Mouse (Mus musculus) right cerebral cortex, adult 2 months (tissue): ENCODE data around the gene Mas1.
"Not testable (repeated sequence)": the region's sequence is repeated elsewhere in the genome, so short reads cannot be mapped to it uniquely, and the experiment has no call there.

ENCODE experiments used
- DNase-seq, 2 experiments: peaks; one replicate each; pipeline ENCODE4 v3.0.0; 2021 to 2022; ENCODE audit warnings: low spot score in 2 of 2

Mas1 gene

DNA sequence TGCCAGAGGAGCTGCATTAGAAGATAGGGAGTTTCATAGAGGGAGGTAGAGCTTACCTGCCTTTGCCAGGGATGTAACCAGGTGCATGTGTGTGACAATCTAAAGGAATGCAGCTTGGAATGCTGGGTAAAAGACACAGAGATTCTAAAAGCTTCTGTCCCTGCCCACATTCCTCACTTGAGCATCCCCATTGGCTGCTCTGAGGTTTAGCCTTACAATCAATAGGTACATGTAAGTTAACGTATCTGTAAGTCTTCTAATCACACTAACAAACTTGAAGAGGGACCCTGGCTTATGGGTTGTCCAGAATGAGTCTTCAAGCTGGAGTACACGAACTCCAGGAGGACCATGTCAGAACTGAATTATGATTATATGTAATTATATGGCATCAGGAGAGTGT is at the start of gene Mas1:
Gene Mas1 (minus strand): TSS at position 101 of the 400 bp plus-strand sequence.
- DNase-seq = no peak

DNA sequence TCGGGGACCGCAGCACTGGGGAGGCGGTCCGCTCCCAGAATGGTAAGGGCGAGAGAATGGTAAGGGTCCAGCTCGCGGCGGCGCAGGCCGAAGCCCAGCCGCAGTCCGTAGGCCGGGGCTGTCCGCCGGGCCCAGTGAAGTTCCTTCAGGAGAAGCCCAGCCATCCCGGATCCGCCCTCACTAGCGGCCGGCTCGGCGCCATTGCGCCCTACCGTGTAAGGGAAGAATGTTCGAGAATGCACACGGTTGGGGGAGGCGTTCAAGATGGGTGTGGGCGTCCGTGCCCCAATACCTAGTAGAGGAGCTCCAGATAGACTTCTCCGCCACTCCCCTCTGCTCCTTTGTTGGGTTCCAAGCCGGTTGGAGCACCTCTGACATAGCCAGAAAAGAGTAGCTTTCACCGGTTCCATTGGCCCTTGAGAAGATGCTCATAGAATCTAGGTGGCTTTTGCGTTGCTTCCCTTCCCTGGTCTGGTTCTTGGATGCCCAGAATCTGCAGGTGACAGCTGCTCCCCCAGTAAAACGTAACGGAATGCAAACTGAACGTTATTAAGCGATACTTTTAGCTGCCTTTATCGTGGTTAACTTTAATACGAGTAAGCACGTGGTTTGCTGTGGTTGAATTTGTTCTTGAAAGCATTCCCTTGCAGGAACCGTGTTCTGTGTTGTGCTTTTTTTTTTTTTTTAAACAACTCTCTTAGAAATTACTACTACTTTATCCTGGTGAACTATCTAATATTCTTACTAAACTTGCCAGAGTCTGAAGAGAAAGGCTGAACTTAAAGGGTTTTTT is 48.8 kb upstream of the Mas1 start:
- peak in 1 of 2 experiments; percentile 60 for DNase-seq

DNA sequence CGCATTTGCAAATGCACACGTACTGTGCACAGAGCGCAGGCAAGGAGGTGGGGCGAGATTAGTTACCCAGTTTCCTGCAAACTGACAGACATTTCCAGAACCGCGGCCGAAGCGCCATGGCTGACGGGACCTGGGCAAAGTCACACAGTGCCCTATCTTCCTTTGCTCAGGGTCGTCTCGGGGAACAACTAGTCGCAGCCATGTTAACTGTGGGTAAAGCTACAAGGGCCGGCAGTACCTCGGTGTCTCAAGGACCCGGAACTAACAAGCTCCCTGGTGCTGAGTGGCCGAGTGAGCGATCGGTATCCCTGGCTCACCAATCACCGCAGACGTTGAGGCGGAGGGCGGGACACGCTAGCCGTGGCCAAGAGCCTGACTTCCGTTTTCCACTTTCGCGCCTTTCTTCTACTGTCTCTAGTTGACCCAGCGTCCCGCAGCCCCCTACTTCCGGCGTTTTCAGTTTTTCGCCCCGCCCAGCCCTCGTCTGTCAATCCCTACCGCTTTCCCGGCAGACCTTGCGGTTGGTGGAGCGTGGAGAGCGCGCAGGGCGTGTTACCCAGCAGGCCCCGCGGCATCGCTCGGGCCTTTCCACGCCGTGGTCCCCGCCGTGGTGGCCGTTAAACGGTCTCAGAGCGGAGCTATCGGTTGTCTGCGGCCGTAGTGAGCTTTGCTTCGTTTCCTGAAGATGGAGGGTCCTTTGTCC is 48.1 kb upstream of the Mas1 start, which contains the start of gene Mrpl18:
Gene Mrpl18 (minus strand): TSS at position 465 of the 703 bp plus-strand sequence.
- peak; percentile 99 for DNase-seq

DNA sequence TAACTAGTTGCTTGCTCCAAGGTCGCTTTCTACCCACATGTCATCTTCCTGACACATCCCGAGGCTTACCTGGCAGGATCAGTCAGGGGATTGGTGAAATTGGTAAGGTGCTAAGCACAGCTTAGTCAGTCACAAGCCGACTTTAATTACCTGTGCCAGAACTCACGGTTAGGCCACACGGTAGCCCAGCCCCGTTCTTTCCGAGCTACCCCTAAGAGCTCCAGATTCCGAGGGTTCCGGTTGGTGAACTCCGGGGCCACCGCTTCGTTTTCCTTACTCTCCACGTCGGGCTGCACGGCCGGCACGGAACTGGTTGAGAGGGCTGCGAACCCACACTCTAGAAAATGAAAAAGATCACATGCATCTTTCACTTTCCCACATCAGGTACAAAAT is 47.5 kb upstream of the Mas1 start, which contains the start of gene Tcp1:
Gene Tcp1 (plus strand): TSS at position 214 of the 393 bp plus-strand sequence.
- DNase-seq = peak in 1 of 2 experiments; percentile 10

DNA sequence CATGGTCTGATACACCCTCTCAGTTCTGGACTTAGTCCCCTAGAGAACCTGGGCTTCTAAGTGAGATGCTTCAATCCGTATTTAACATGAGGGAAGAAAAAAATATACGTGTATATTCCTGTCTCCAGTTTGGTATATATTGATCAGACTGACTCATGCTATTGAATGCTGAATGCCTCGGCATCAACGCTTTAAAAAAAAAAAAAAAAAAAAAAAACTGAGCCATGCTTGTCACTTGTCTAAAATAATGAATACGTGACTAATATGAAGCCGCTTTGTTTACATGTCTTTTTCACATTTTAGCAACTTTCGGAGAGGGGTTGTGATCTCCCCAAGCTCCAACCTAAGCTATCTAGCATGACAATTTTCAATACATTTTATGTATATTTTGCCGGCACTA is 42.4 kb upstream of the Mas1 start:
- no peak for DNase-seq

DNA sequence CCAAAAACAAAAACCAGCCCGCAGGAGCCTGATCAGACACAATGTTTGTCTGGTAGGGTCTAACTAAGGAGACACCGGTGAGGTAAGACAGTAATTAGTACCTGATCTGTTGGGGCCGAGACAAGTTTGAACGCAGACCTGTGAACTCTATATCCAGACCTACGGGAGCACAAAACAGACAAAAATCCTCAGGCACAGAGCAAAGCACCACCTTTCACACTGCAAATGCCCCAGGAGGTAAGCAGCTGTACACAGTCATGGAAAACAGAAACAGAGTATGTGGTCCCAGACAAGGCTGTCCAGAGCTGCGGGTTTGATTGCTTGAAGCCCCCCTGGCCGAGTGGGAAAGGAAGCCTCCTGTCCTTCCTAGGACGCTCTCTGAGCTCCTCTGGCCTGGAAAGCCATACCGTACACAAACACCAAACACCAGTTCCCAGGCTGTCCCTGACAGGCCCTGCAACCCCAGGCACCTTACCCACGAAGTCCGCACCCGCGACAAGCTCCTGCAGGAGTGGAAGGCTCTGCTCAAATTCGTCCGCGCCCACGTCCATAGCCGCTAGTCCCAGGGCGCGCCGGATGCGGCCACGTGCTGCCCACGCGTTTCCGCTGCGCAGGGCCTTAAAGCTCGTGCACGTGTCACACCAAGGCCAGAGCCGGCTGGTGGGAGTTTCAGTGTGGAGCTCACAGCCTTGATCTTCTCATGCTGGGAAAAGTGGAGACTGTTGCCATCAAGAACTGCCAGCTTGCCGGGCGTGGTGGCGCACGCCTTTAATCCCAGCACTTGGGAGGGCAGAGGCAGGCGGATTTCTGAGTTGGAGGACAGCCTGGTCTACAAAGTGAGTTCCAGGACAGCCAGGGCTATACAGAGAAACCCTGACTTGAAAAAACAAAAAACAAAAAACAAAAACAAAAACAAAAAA is 41.7 kb upstream of the Mas1 start, which contains the start of gene Pnldc1:
Gene Pnldc1 (minus strand): TSS at position 870 of the 920 bp plus-strand sequence.
- no peak for DNase-seq

DNA sequence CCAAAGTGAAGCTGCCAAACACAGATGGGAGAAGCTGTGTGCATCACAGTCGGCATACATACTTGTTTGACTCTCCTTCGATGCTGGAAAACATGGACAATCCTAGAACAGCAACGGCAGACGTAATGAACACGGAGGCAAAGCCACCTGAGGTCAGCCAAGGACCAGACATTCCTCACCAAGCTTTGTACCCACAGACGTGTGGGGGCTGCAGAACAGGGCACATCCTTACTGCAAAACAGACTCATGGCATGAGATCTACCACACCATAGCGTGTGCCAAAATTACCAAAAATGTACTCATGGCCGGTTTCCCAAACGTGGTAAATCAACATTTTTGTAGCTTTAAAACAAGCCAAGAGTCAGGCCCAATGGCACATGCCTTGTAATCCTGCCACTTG is 38.5 kb upstream of the Mas1 start:
- DNase-seq = no peak

DNA sequence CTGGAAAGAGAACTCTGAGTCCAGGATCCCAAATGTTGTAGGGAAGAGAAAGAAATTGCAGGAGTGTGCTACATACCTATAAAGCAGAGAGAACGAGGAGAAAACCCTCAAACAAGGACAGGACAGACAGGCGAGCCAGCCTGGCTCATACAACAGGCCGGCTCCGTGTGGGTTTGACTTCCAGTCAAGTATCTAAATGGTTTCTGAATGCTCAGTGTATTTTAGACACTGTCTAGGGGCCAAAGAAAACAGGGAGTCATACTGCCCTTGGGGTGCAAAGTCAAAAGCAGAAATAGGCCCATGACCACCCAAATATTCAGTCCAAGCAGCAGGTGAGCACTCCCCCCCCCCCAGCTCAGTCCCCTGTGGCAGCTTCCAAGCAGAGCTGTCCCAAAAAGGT is 37.9 kb upstream of the Mas1 start:
- DNase-seq = no peak

DNA sequence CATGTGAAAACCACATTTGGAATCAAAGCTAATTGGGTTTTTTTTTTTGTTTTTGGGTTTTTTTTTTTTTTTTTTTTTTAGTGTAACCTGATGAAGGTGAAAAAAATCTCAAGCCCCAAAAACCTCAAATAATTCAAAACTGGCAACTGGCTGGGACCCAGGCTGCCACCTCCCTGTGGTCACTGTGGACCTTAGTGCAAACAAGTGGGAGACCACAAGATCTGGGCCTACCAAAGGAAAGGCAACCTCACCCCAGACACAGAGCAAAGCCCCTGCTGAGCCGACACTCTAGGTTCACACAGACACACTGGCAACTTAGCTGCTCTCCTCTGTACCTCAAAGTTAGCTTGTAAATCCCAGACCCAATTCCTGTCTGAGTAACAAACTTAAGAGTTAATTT is 36.4 kb upstream of the Mas1 start:
- DNase-seq = no peak

DNA sequence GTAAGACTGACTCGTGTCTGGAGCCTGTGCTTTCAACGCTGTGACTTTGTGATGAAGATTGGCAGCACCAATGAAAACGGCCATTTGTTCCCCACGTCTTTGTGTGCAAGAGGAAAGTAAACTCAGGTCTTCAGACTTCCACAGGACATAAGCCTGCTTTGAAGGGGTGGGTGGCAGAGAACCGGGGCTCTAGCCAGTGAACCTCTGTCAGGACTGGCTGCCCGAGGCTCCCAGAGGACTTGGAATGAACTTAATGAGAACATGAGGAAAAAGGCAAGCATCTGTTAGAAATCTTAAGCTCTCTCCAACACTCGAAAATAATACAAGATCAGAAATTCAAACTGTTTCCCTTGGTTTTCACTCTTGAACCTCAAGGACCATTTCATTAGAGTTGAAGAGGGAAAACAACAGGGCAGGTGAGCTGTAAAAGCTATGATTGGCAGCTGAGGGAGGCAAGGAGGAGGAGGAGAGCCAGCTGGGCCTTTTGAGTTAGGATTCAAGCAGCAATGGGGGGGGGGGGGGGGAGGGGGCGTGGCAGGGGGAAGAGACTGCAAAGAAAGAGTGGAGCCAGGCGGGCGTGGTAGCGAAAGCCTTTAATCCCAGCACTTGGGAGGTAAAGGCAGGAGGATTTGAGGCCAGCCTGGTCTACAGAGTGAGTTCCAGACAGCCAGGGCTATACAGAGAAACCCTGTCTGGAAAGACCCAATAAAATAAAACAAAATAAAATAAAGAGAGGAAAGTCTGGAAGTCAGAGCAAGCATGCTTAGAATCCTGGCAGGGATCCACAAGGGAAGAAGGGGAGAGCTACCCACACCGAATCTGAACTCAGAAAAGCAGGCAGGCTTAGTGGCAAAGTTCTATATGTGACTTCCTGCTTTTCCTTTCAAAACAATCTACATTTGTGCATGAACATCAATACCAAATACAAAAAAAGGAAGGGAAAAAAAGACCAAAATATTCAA is 35.7 kb upstream of the Mas1 start:
- no peak for DNase-seq

DNA sequence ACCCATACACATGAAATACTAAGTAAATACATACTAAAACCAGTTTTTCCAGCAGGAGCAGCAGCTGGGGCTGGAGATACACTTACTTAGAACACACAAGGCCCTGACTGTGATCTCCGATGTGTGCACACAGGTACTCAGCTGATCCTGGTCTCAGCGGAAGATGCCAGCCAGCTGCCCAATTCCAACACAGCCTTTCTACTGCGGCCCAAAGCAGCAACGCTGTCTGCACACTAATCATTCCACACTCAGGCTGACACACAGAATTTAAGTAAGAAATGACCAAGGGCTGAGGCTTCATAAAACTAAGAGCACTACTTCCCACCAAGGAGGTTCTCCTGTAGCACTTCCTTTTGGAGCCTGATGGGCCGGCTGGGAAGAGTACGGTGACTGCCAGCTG is 34.3 kb upstream of the Mas1 start:
- DNase-seq = no peak

DNA sequence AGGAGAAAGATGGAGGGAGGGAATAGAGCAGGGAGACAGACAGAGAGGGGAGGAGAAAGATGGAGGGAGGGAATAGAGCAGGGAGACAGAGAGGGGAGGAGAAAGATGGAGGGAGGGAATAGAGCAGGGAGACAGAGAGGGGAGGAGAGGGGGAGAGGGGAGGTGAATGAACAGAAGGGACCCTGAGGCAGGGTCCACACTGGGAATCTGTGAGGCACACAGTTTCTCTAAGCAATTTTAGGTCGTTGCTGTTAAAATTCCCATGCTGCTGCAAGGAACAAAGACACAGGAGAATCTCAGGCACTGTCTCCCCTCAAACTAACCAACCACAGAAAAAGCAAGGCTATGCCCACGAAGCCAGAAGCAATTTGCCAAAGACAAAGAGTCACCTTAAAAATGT is 30.7 kb upstream of the Mas1 start:
- not testable (repeated sequence) for DNase-seq

DNA sequence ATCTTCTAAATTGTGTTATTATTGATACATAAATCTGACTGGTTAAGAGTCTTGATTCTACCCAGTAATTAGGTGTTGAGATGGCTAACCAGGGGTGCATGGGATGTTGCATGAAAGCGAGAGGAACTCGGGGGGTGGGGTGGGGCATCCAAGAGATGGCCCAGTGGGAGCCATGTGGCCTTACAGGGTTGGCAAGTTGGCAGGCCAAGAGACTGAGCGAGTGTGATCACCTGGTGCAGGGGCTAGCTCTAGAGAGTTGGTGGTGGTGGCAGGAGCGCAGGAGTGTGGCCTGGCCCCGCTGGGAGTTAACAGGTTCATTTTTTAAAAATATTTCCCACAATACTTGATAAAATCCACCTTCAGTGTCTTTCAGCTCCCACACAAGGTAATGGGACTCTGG is 29.7 kb upstream of the Mas1 start:
- no peak for DNase-seq

DNA sequence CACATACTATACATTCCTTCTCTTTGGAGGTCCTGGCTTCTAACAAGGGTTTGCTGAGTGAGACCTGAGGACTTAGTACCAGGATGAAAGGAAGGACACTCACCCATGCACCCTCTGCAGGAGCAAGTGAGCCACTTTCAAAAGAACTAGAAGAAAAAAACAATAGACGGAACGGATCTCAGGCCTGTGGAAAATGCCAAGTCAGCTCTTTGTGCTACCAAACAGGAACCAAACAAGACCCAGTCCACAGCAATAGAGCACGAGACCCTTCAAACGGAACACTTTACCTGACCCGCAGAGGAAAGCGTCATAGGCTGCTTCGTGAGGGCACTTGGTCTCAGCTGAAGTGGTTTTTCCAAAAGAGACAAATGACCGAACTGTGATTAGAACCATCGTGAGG is 24.1 kb upstream of the Mas1 start:
- no peak for DNase-seq

DNA sequence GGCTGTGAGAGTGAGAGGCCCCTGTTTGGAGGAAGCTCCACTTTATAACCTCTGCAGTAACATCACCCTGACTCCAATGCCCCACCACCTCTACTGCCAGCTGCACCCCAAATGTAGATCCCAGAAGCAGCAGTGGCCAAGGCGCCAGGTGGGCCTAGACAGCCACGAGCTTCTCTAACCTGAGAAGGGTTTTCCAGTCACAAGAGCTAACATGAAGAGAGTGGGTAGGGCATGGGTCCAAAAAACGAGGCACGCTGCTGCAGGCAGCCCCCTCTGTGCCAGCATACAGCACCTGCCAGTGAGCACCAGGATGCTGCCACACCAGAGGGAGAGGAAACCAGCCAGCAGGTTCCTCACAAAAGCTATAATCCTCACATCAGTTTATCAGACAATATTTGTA is 23.1 kb upstream of the Mas1 start:
- DNase-seq = no peak

DNA sequence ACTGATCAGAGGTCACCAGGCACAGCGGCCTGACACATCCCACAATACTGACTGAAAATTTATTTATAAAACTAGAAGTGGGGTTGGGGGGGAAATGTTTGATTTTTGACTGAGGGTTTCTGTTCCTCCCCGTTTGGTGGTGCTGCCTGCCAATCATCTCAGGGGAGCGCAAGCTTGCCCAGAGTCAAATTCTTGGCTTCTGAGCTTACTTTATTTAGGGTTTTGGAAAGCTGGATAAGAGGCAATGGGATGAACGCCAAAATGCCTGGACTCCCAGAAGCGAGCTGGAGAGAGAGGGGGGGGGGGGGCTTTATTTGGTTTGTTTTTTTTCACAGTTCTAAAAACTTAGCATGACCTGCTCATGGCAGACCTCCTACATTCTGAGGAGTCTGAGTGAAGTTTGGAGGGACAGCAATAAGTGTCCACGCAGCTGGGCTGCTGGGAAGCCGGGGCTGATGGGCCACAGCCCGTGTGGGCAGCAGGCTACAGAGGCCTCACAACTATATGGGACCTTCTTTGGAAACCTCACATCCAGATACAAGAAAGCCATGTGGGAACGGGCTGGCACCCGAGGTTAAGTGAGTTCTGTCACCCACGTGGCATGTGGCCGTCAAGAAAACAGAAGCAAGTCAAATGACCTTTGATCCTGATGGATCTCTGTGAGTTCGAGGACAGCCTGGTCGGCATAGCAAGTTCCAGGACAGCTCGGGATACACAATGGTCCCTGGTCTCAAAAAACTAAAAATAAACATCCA is 19.3 kb upstream of the Mas1 start:
- DNase-seq = no peak

DNA sequence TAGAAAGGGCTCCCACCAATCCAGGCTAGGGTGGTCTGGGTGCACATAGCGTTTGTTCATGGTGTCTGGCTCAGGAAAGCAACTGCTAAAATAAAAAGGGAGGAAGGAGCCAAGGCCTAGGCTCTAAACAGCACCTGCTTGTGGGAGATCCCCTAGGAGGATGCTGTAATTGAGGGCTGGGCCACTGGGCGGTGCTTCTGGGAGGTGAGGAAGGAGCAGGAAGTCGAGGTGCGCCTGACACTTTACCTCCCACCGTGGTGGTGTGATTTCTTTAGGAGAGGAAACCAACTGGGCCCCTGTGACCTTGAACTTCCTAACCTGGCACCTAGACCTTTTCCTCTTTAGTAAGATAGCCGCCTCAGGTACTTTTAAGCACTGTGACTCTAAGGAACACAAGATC is 18.7 kb upstream of the Mas1 start:
- no peak for DNase-seq

DNA sequence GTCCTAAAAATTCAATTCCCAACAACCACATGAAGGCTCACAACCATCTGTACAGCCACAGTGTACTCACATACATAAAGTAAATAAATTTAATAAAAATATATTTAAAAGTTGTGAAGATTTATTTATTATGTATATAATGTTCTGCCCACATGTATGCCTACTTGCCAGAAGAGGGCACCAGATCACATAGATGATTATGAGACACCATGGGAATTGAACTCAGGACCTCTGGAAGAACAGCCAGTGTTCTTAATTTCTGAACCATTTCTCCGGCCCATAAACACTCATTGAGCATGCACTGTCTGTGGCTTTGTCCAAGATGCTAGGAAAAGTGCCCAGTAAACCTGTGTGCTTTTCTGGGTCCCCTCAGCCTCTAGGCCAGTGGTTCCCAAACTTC is 13.3 kb upstream of the Mas1 start:
- no peak for DNase-seq

DNA sequence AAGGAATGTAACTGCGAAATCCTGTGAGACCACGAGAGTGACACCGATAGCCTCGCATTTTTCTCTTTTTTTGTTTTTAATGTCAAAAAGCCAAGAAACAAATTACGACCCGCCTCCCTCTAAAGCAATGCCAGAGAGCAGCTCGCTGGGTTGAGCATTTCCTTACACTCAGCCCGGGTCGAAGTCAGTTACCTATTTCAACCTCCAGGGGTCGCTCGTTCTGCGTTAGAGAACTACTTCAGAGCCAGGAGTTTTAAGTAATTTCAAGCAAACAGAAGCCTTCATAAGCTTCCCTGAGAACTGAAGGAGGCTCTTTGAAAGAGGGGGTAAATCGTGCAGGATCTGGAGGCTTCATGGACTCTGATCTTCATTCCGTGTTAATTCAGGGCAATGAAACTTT is 12.2 kb upstream of the Mas1 start:
- peak; percentile 93 to 94 for DNase-seq

DNA sequence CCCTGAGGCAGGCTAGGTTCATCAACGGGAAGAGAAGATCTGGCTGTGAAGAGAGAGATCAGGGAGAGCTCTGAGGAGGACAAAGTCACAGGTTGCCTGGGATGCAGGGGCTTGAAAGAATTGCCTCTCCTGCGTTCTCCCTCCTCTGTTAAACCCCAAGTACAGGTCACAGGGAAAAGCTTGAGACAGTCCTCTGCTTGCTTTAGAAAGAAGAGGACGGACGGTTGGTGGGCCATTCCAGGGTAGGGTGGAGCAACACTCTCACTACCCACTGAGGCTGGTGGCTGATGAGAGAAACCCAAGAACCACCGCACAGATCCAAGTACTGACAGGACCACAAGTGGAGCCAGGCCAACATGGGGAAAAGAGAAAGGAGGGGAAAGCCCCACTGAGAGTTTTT is 7.8 kb upstream of the Mas1 start, which contains the start of gene Mrgprh:
Gene Mrgprh (plus strand): TSS at position 301 of the 400 bp plus-strand sequence.
- DNase-seq = no peak
